Comparison of ENCODE assay signal across 8 mouse cellular contexts in genomic region chr4:143027292-143027691, GRCm38 (mm10).
A peak's percentile ranks its signal among the peaks of the same experiment; 100 is the strongest.
DNase-seq lines count a peak whose midpoint lies in the region; ATAC-seq and TF ChIP-seq lines count a peak whose summit lies in the region.

No protein-coding gene starts in this region.

- dilution Hi-C loops in CH12.LX (cut with MboI; ENCODE audit: extremely low pct_ligation_motif_present, extremely low pct_unique_long_range_greater_than_20kb, low sequenced_read_pairs) = no loop called here

- TF ChIP-seq CTCF in CH12.LX (conservative IDR thresholded peaks at IDR 0.05 in 1 of 2, IDR thresholded peaks at IDR 0.05 in 1 of 2; ENCODE audit: low read depth in 2 of 2, low read length in 2 of 2) = peak; percentile 59 to 68
- TF ChIP-seq CTCF in lung, postnatal 0 days (IDR thresholded peaks at IDR 0.05) = peak; percentile 92

- H3K4me3 ChIP-seq in CH12.LX (replicated peaks in 1 of 3; ENCODE audit: low read depth in 2 of 3, low read length in 2 of 3, poor library complexity in 1 of 3) = no peak overlapping the region
- no peak overlapping the region for H3K4me3 ChIP-seq in embryonic facial prominence, embryonic 11.5 days (ENCODE audit: low read depth, low read length)
- H3K4me3 ChIP-seq in lung, postnatal 0 days (ENCODE audit: low read depth, low read length) = no peak overlapping the region

- no peaks in the 10 kb centered on the region for H3K79me2 ChIP-seq in CH12.LX (replicated peaks; ENCODE audit: control insufficient read depth, extremely low read depth, insufficient read depth, poor library complexity, severe bottlenecking)

- DNase-seq in CH12.LX (ENCODE audit: extremely low read depth) = peak; percentile 41
- peak; percentile 75 for DNase-seq in adrenal gland, postnatal 10 days
- peak; percentile 82 for DNase-seq in embryonic facial prominence, embryonic 11.5 days (ENCODE audit: low spot score)
- peak; percentile 74 for DNase-seq in heart, postnatal 4 days
- DNase-seq in large intestine, adult 2 months (ENCODE audit: low read depth, low spot score) = peak; percentile 8
- DNase-seq in lung, postnatal 0 days (ENCODE audit: low spot score) = peak; percentile 72
- DNase-seq in ovary, postnatal 36 days (ENCODE audit: low spot score) = peak; percentile 42
- DNase-seq in urinary bladder, postnatal 25 days (ENCODE audit: low spot score) = peak; percentile 43

- peaks cover 12% of the 10 kb centered on the region for H3K27me3 ChIP-seq in CH12.LX (replicated peaks)
- no peaks in the 10 kb centered on the region for H3K27me3 ChIP-seq in embryonic facial prominence, embryonic 11.5 days (ENCODE audit: control insufficient read depth, insufficient read depth, low read length)
- H3K27me3 ChIP-seq in lung, postnatal 0 days (replicated peaks; ENCODE audit: insufficient read depth, low read length) = no peaks in the 10 kb centered on the region

- no peak for TF ChIP-seq EP300 in CH12.LX (IDR thresholded peaks at IDR 0.05; ENCODE audit: low read length)
- no peak for TF ChIP-seq EP300 in lung, postnatal 0 days (IDR thresholded peaks at IDR 0.05)

- TF ChIP-seq POLR2A in CH12.LX (IDR thresholded peaks at IDR 0.05; ENCODE audit: low read depth, low read length) = no peak

- whole genome bisulfite sequencing in embryonic facial prominence, embryonic 11.5 days = 11% methylated on average over 5 of the region's 5 CpGs
- WGBS in large intestine, adult 2 months = 6% methylated on average over 5 of the region's 5 CpGs
- WGBS in lung, postnatal 0 days = 8% methylated on average over 5 of the region's 5 CpGs

- H3K9ac ChIP-seq in CH12.LX (ENCODE audit: insufficient read depth, low read depth) = no peak overlapping the region
- H3K9ac ChIP-seq in embryonic facial prominence, embryonic 11.5 days (replicated peaks; ENCODE audit: low read length) = no peak overlapping the region
- no peak overlapping the region for H3K9ac ChIP-seq in lung, postnatal 0 days (replicated peaks; ENCODE audit: low read depth)

- in situ Hi-C loops in CH12.LX (cut with MboI; ENCODE audit: low pct_ligation_motif_present, low pct_unique_long_range_greater_than_20kb, low sequenced_read_pairs) = no loop called here

- no peak overlapping the region for H3K4me2 ChIP-seq in CH12.LX (ENCODE audit: insufficient read depth, low read depth, poor library complexity, severe bottlenecking)
- H3K4me2 ChIP-seq in embryonic facial prominence, embryonic 11.5 days (ENCODE audit: low read depth, low read length) = no peak overlapping the region
- H3K4me2 ChIP-seq in lung, postnatal 0 days (replicated peaks; ENCODE audit: low read depth, low read length) = no peak overlapping the region

- TF ChIP-seq RAD21 in CH12.LX (IDR thresholded peaks at IDR 0.05; ENCODE audit: low read depth, low read length) = peak; percentile 74

- peak; percentile 49 for ATAC-seq in embryonic facial prominence, embryonic 11.5 days (replicated peaks; ENCODE audit: insufficient number of reproducible peaks, low FRiP score, low TSS enrichment, low read depth)
- peak; percentile 25; the same call in 1 of the 2 replicates for ATAC-seq in lung, postnatal 0 days

- H3K27ac ChIP-seq in CH12.LX (ENCODE audit: insufficient read depth, low read depth) = no peak overlapping the region
- H3K27ac ChIP-seq in embryonic facial prominence, embryonic 11.5 days (replicated peaks; ENCODE audit: low read depth, low read length) = no peak overlapping the region
- no peak overlapping the region for H3K27ac ChIP-seq in lung, postnatal 0 days (ENCODE audit: low read length)

- H3K9me3 ChIP-seq in CH12.LX (replicated peaks; ENCODE audit: low read length) = peaks cover 5% of the 10 kb centered on the region
- no peaks in the 10 kb centered on the region for H3K9me3 ChIP-seq in embryonic facial prominence, embryonic 11.5 days (replicated peaks; ENCODE audit: control insufficient read depth, low read length)
- H3K9me3 ChIP-seq in lung, postnatal 0 days (ENCODE audit: low read length) = no peaks in the 10 kb centered on the region

- H3K36me3 ChIP-seq in CH12.LX (replicated peaks in 1 of 2; ENCODE audit: control insufficient read depth in 1 of 2, insufficient read depth in 1 of 2, low read length in 1 of 2) = no peaks in the 10 kb centered on the region
- no peaks in the 10 kb centered on the region for H3K36me3 ChIP-seq in embryonic facial prominence, embryonic 11.5 days (replicated peaks; ENCODE audit: control insufficient read depth, insufficient read depth, low read depth, low read length)
- no peaks in the 10 kb centered on the region for H3K36me3 ChIP-seq in lung, postnatal 0 days (ENCODE audit: insufficient read depth, low read length)

- no peaks in the 10 kb centered on the region for H3K4me1 ChIP-seq in CH12.LX (ENCODE audit: control insufficient read depth in 1 of 2, insufficient read depth in 2 of 2)
- H3K4me1 ChIP-seq in embryonic facial prominence, embryonic 11.5 days (ENCODE audit: control insufficient read depth, insufficient read depth, low read length) = no peaks in the 10 kb centered on the region
- no peaks in the 10 kb centered on the region for H3K4me1 ChIP-seq in lung, postnatal 0 days (ENCODE audit: insufficient read depth, low read depth, low read length)

TF ChIP-seq in CH12.LX, 34 proteins besides CTCF, POLR2A, EP300 and RAD21:
- no peak for TF ChIP-seq ZNF384 (IDR thresholded peaks at IDR 0.05; ENCODE audit: low read depth, low read length)
- peak; percentile 44 for TF ChIP-seq SMC3 (IDR thresholded peaks at IDR 0.05; ENCODE audit: low read depth, low read length)
TF ChIP-seq in CH12.LX: peak in this region for 1.

Comparison
In these comparisons a context has a peak if more than half of its experiments do, and no peak if none do; other contexts are left out.
1. DNase-seq: peak in every context shown above with its lines; median percentile 82 in embryonic facial prominence, embryonic 11.5 days; 75 in adrenal gland, postnatal 10 days; 74 in heart, postnatal 4 days; 72 in lung, postnatal 0 days; 43 in urinary bladder, postnatal 25 days; 42 in ovary, postnatal 36 days; 41 in CH12.LX; 8 in large intestine, adult 2 months.